Mouse (Mus musculus): ENCODE data around the gene Mrpl50. TPM values are rescaled to one million over a fixed set of nuclear protein-coding genes. Genes with fewer than 3 reads are reported as not detected.
"Not testable (repeated sequence)": the region's sequence is repeated elsewhere in the genome, so short reads cannot be mapped to it uniquely, and the experiment has no call there.

The Mrpl50 gene
- polyA plus RNA-seq, 1 experiment from 2014 or later = 93.7 TPM

- H3K4me2 ChIP-seq (ENCODE audit: low read length) = no peak overlapping the region
- ATAC-seq (replicated peaks; ENCODE audit: low FRiP score, low TSS enrichment, low read depth) = peak; percentile 74
- H3K9me3 ChIP-seq (ENCODE audit: control insufficient read depth, low read length) = no peaks in the 10 kb centered on the region
- no peaks in the 10 kb centered on the region for H3K36me3 ChIP-seq (ENCODE audit: control insufficient read depth, insufficient read depth, low read length)
- no peaks in the 10 kb centered on the region for H3K27me3 ChIP-seq (replicated peaks; ENCODE audit: control insufficient read depth, insufficient read depth, low read length)
- no peaks in the 10 kb centered on the region for H3K4me1 ChIP-seq (replicated peaks; ENCODE audit: control insufficient read depth, insufficient read depth, low read length)
- no peak overlapping the region for H3K9ac ChIP-seq (ENCODE audit: low read length)
- no peak overlapping the region for H3K4me3 ChIP-seq (ENCODE audit: low read depth, low read length)
- DNase-seq (ENCODE audit: low spot score) = no peak
- no peak overlapping the region for H3K27ac ChIP-seq (ENCODE audit: low read depth)
Measured at GRCm38 (mm10) chr4:49485442-49485841, 35.5 kb downstream of the Mrpl50 start.

GRCm38 (mm10) chr4:49480896-49481295 lies 40.0 kb downstream of the Mrpl50 start:
- Histone ChIP-seq H3K27me3 (replicated peaks; ENCODE audit: control insufficient read depth, insufficient read depth, low read length) (no peaks in the 10 kb centered on the region), H3K36me3 (ENCODE audit: control insufficient read depth, insufficient read depth, low read length) (no peaks in the 10 kb centered on the region), H3K9me3 (ENCODE audit: control insufficient read depth, low read length) (no peaks in the 10 kb centered on the region), H3K9ac (ENCODE audit: low read length) (no peak overlapping the region), H3K27ac (ENCODE audit: low read depth) (peak overlapping the region; percentile 64; the same call in 1 of the 2 replicates), H3K4me1 (replicated peaks; ENCODE audit: control insufficient read depth, insufficient read depth, low read length) (no peaks in the 10 kb centered on the region; the same call in 1 of the 2 replicates), H3K4me3 (ENCODE audit: low read depth, low read length) (no peak overlapping the region), H3K4me2 (ENCODE audit: low read length) (peak overlapping the region; percentile 42)
- WGBS = 29% methylated on average over 3 of the region's 3 CpGs
- ATAC-seq (replicated peaks; ENCODE audit: low FRiP score, low TSS enrichment, low read depth) (peak; percentile 89), DNase-seq (ENCODE audit: low spot score) (peak; percentile 63)

- Histone ChIP-seq H3K36me3 (ENCODE audit: control insufficient read depth, insufficient read depth, low read length) (no peaks in the 10 kb centered on the region), H3K27ac (ENCODE audit: low read depth) (peak overlapping the region; percentile 64), H3K4me1 (replicated peaks; ENCODE audit: control insufficient read depth, insufficient read depth, low read length) (no peaks in the 10 kb centered on the region; the same call in 1 of the 2 replicates), H3K4me3 (ENCODE audit: low read depth, low read length) (peak overlapping the region; percentile 26), H3K9me3 (ENCODE audit: control insufficient read depth, low read length) (no peaks in the 10 kb centered on the region), H3K9ac (ENCODE audit: low read length) (no peak overlapping the region), H3K27me3 (replicated peaks; ENCODE audit: control insufficient read depth, insufficient read depth, low read length) (no peaks in the 10 kb centered on the region), H3K4me2 (ENCODE audit: low read length) (peak overlapping the region; percentile 42)
- WGBS = 8% methylated on average over 21 of the region's 21 CpGs
- DNase-seq (ENCODE audit: low spot score) (peak; percentile 78), ATAC-seq (replicated peaks; ENCODE audit: low FRiP score, low TSS enrichment, low read depth) (peak; percentile 83)
Measured at GRCm38 (mm10) chr4:49480104-49480760, 40.7 kb downstream of the Mrpl50 start.

GRCm38 (mm10) chr4:49479035-49479434 lies 41.9 kb downstream of the Mrpl50 start:
- DNase-seq (ENCODE audit: low spot score); H3K27ac ChIP-seq (ENCODE audit: low read depth): not testable (repeated sequence)

GRCm38 (mm10) chr4:49478118-49478877 lies 42.6 kb downstream of the Mrpl50 start:
- H3K4me2 ChIP-seq (ENCODE audit: low read length) = peak overlapping the region; percentile 51
- WGBS = 18% methylated on average over 19 of the region's 19 CpGs

More at GRCm38 (mm10) chr4:49479035-49479434, 41.9 kb downstream of the Mrpl50 start:
- not testable (repeated sequence) for H3K9ac ChIP-seq (ENCODE audit: low read length); H3K9me3 ChIP-seq (ENCODE audit: control insufficient read depth, low read length); H3K4me1 ChIP-seq (replicated peaks; ENCODE audit: control insufficient read depth, insufficient read depth, low read length); H3K27me3 ChIP-seq (replicated peaks; ENCODE audit: control insufficient read depth, insufficient read depth, low read length); H3K36me3 ChIP-seq (ENCODE audit: control insufficient read depth, insufficient read depth, low read length); ATAC-seq (replicated peaks; ENCODE audit: low FRiP score, low TSS enrichment, low read depth)
- Histone ChIP-seq H3K4me3 (ENCODE audit: low read depth, low read length) (0 out of 2 replicates have a peak overlapping the region, but pooled peaks have one; percentile 17), H3K4me2 (ENCODE audit: low read length) (peak overlapping the region; percentile 22; the same call in 1 of the 2 replicates)
- WGBS = 27% methylated on average over 2 of the region's 2 CpGs

GRCm38 (mm10) chr4:49474583-49474982 lies 46.3 kb downstream of the Mrpl50 start:
- Histone ChIP-seq H3K9me3 (ENCODE audit: control insufficient read depth, low read length) (0 out of 2 replicates have a peak, but pooled peaks cover 3% of the 10 kb centered on the region), H3K4me2 (ENCODE audit: low read length) (no peak overlapping the region), H3K27ac (ENCODE audit: low read depth) (no peak overlapping the region), H3K4me1 (replicated peaks; ENCODE audit: control insufficient read depth, insufficient read depth, low read length) (no peaks in the 10 kb centered on the region; the same call in 1 of the 2 replicates), H3K9ac (ENCODE audit: low read length) (no peak overlapping the region), H3K4me3 (ENCODE audit: low read depth, low read length) (no peak overlapping the region), H3K27me3 (replicated peaks; ENCODE audit: control insufficient read depth, insufficient read depth, low read length) (no peaks in the 10 kb centered on the region), H3K36me3 (ENCODE audit: control insufficient read depth, insufficient read depth, low read length) (no peaks in the 10 kb centered on the region)
- DNase-seq (ENCODE audit: low spot score) (no peak), ATAC-seq (replicated peaks; ENCODE audit: low FRiP score, low TSS enrichment, low read depth) (no peak)

More at GRCm38 (mm10) chr4:49478118-49478877, 42.6 kb downstream of the Mrpl50 start:
- Histone ChIP-seq H3K9me3 (ENCODE audit: control insufficient read depth, low read length) (no peaks in the 10 kb centered on the region), H3K9ac (ENCODE audit: low read length) (no peak overlapping the region), H3K27ac (ENCODE audit: low read depth) (no peak overlapping the region), H3K27me3 (replicated peaks; ENCODE audit: control insufficient read depth, insufficient read depth, low read length) (no peaks in the 10 kb centered on the region), H3K4me3 (ENCODE audit: low read depth, low read length) (peak overlapping the region; percentile 17; the same call in 1 of the 2 replicates), H3K36me3 (ENCODE audit: control insufficient read depth, insufficient read depth, low read length) (no peaks in the 10 kb centered on the region), H3K4me1 (replicated peaks; ENCODE audit: control insufficient read depth, insufficient read depth, low read length) (no peaks in the 10 kb centered on the region; the same call in 1 of the 2 replicates)
- ATAC-seq (replicated peaks; ENCODE audit: low FRiP score, low TSS enrichment, low read depth) (0 out of 2 replicates have a peak, but pooled peaks have one; percentile 40), DNase-seq (ENCODE audit: low spot score) (peak; percentile 54)

GRCm38 (mm10) chr4:49473435-49474100 lies 47.3 kb downstream of the Mrpl50 start, which contains the start of gene Acnat1:
TSS of gene Acnat1 (minus strand) at chr4:49473912.
- ATAC-seq (replicated peaks; ENCODE audit: low FRiP score, low TSS enrichment, low read depth) (no peak), DNase-seq (ENCODE audit: low spot score) (no peak)
- Histone ChIP-seq H3K27me3 (replicated peaks; ENCODE audit: control insufficient read depth, insufficient read depth, low read length) (no peaks in the 10 kb centered on the region), H3K27ac (ENCODE audit: low read depth) (no peak within 1 kb of the TSS), H3K4me1 (replicated peaks; ENCODE audit: control insufficient read depth, insufficient read depth, low read length) (no peaks in the 10 kb centered on the region; the same call in 1 of the 2 replicates), H3K9ac (ENCODE audit: low read length) (no peak within 1 kb of the TSS), H3K4me3 (ENCODE audit: low read depth, low read length) (no peak within 1 kb of the TSS), H3K4me2 (ENCODE audit: low read length) (no peak within 1 kb of the TSS), H3K36me3 (ENCODE audit: control insufficient read depth, insufficient read depth, low read length) (no peaks in the 10 kb centered on the region), H3K9me3 (ENCODE audit: control insufficient read depth, low read length) (0 out of 2 replicates have a peak, but pooled peaks cover 3% of the 10 kb centered on the region)
- 43% methylated on average over 3 of the region's 3 CpGs for WGBS

- H3K9ac ChIP-seq (ENCODE audit: low read length) = no peak overlapping the region
- H3K27ac ChIP-seq (ENCODE audit: low read depth) = no peak overlapping the region
- ATAC-seq (replicated peaks; ENCODE audit: low FRiP score, low TSS enrichment, low read depth) = no peak
- no peaks in the 10 kb centered on the region for H3K36me3 ChIP-seq (ENCODE audit: control insufficient read depth, insufficient read depth, low read length)
- no peak overlapping the region for H3K4me3 ChIP-seq (ENCODE audit: low read depth, low read length)
- H3K4me1 ChIP-seq (replicated peaks; ENCODE audit: control insufficient read depth, insufficient read depth, low read length) = no peaks in the 10 kb centered on the region
- H3K27me3 ChIP-seq (replicated peaks; ENCODE audit: control insufficient read depth, insufficient read depth, low read length) = no peaks in the 10 kb centered on the region
- DNase-seq (ENCODE audit: low spot score) = no peak
- 0 out of 2 replicates have a peak, but pooled peaks cover 3% of the 10 kb centered on the region for H3K9me3 ChIP-seq (ENCODE audit: control insufficient read depth, low read length)
- WGBS = 67% methylated on average over 3 of the region's 3 CpGs
- H3K4me2 ChIP-seq (ENCODE audit: low read length) = no peak overlapping the region
Measured at GRCm38 (mm10) chr4:49469435-49470151, 51.3 kb downstream of the Mrpl50 start.
